Mouse (Mus musculus) cerebellum, adult 8-10 months (tissue): ENCODE measurements around the gene Pgam2.

Experiments used
- DNase-seq: peaks from one replicate; pipeline ENCODE4 v3.0.0; 2022

Pgam2 gene

DNA sequence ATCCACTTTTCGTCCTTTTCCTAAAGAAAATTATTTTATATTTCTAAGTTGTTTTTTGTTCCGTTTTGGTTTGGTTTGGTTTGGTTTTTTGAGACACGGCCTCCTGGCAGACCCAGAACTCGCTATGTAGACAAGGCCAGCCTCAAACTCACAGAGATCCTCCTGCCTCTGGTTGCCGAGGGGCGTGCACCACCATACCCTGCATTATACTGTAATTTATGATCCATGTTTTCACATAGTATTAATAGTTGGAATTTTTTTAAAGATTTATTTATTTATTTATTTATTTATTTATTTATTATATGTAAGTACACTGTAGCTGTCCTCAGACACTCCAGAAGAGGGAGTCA lies 40.9 kb downstream of the Pgam2 start:
- no peak for DNase-seq

GRCm38 (mm10) chr11:5761820-5762632 lies 41.5 kb downstream of the Pgam2 start, which contains the start of gene Urgcp:
TSS of gene Urgcp (minus strand) at chr11:5762376.
- DNase-seq, result peak; percentile 94

DNA sequence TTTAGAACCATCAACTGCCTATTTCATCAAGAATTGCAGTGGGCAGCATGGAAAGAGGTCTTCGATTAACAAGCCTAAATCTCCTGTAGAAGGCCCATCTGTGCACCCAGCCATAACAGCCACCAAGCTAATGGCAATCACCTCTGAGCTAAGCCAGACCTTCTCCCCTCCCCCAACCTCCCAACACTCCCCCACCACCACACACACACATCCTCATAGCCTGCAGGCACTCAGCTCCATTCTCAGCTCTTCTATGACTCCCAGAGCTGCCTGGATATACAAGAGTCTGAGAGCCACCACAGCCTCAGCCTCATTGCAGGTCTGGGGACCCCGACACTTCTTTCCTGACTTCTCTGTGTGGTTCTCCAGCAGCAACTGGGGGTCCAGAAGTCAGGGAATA lies 49.8 kb downstream of the Pgam2 start:
- no peak for DNase-seq
